Comparison of ENCODE assay signal across 7 mouse cellular contexts in the genomic region with DNA sequence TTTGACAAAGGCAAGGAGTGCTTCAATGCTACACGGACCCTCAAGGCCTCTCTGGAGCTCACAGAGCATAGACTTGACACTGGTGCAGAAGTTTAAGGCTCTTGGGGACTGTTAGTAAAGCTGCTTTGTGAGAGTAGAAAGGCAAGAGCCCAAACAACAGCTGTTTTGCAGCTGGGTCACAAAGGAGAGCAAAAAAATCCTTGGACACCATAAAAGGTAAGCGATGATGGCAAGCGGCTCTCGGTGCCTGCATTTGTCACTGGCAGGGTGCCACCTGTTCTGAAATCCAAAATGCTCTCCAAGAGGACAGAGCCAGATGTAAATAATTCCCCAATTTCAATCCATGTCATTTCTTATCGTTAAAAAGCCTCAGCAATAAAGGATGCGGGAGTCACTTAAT.
DNase-seq lines count a peak whose midpoint lies in the region; ATAC-seq lines count a peak whose summit lies in the region.

No protein-coding gene starts in this region.

- peaks cover 4% of the 10 kb centered on the region; the same call in 1 of the 2 replicates for H3K4me1 ChIP-seq in lung, embryonic 15.5 days
- 0 out of 2 replicates have a peak, but pooled peaks cover 4% of the 10 kb centered on the region for H3K4me1 ChIP-seq in forebrain, embryonic 10.5 days

- H3K36me3 ChIP-seq in lung, embryonic 15.5 days, result no peaks in the 10 kb centered on the region
- H3K36me3 ChIP-seq in forebrain, embryonic 10.5 days (replicated peaks), result no peaks in the 10 kb centered on the region

- no peaks in the 10 kb centered on the region for H3K9me3 ChIP-seq in lung, embryonic 15.5 days
- H3K9me3 ChIP-seq in forebrain, embryonic 10.5 days, result no peaks in the 10 kb centered on the region

- peak overlapping the region; percentile 1; the same call in 1 of the 2 replicates for H3K27ac ChIP-seq in lung, embryonic 15.5 days
- no peak overlapping the region for H3K27ac ChIP-seq in forebrain, embryonic 10.5 days

- H3K4me2 ChIP-seq in lung, embryonic 15.5 days, result no peak overlapping the region

- 41% methylated on average over 6 of the region's 6 CpGs for WGBS in lung, embryonic 15.5 days
- 88% methylated on average over 6 of the region's 6 CpGs for WGBS in forebrain, embryonic 10.5 days

- no peak overlapping the region for H3K4me3 ChIP-seq in lung, embryonic 15.5 days
- H3K4me3 ChIP-seq in forebrain, embryonic 10.5 days, result no peak overlapping the region

- peak; percentile 78 for DNase-seq in MN1 (ENCODE audit: low spot score)
- peak; percentile 39 for DNase-seq in brain, adult 2 months (ENCODE audit: low read depth, low spot score)
- peak; percentile 42 for DNase-seq in heart, adult 8-10 months (ENCODE audit: low spot score)
- DNase-seq in thymus, postnatal 0 days (ENCODE audit: low spot score), result no peak
- no peak for DNase-seq in forebrain, embryonic 10.5 days (ENCODE audit: extremely low spot score, low spot score)
- no peak for DNase-seq in layer of hippocampus, adult 18-20 months (ENCODE audit: low spot score in 2 of 2)

- peak; percentile 49; the same call in 1 of the 2 replicates for ATAC-seq in lung, embryonic 15.5 days (ENCODE audit: borderline replicate concordance, extremely low read depth, low FRiP score, low TSS enrichment)

- H3K27me3 ChIP-seq in lung, embryonic 15.5 days, result no peaks in the 10 kb centered on the region
- H3K27me3 ChIP-seq in forebrain, embryonic 10.5 days (ENCODE audit: poor library complexity, severe bottlenecking), result no peaks in the 10 kb centered on the region

- H3K9ac ChIP-seq in lung, embryonic 15.5 days, result no peak overlapping the region

Comparison
In these comparisons a context has a peak if more than half of its experiments do, and no peak if none do; other contexts are left out.
1. DNase-seq: peak in MN1 (single experiment), brain, adult 2 months (single experiment) and heart, adult 8-10 months (single experiment); none in thymus, postnatal 0 days (single experiment), forebrain, embryonic 10.5 days (single experiment) and layer of hippocampus, adult 18-20 months (0 of 2).